Mouse (Mus musculus) c-Kit-positive CD71-positive TER-119-negative erythroid progenitor cells, embryonic 14.5 days (primary cell): ENCODE data around the gene Hgf.

Experiments used
- DNase-seq: peaks from one replicate; pipeline ENCODE4 v3.0.0-alpha.2; 2013; ENCODE audit warnings: low read depth

Gene Hgf

DNA sequence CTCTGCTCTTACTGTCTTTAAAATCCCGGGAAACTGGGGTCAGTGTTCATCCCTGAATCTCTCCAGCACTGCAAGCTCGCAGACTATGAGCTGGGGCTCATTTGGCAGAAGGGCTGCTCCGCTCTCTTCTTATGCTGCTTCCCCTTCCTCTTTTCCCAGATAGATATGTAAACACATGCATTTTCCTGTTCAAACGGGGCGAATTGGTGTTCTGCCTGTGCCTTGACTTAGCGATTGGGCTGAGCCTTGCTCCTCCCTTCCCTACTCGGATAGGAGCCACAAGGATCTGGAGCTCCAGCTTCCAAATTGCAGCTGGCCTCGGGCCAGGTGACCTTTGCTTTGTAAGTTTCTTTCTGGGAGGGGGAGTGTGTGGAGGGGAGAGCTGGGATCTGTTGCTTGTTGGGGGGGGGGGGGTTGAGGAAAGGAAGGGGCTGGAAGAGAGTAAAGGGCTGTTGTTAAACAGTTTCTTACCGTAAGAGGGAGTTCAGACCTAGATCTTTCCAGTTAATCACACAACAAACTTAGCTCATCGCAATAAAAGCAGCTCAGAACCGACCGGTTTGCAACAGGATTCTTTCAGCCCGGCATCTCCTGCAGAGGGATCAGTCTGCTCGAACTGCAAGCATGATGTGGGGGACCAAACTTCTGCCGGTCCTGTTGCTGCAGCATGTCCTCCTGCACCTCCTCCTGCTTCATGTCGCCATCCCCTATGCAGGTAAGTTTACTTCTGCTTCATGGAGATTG, at the start of gene Hgf:
Gene Hgf, plus strand, starts transcription at position 192 of the 744 bp plus-strand sequence.
- no peak for DNase-seq

DNA sequence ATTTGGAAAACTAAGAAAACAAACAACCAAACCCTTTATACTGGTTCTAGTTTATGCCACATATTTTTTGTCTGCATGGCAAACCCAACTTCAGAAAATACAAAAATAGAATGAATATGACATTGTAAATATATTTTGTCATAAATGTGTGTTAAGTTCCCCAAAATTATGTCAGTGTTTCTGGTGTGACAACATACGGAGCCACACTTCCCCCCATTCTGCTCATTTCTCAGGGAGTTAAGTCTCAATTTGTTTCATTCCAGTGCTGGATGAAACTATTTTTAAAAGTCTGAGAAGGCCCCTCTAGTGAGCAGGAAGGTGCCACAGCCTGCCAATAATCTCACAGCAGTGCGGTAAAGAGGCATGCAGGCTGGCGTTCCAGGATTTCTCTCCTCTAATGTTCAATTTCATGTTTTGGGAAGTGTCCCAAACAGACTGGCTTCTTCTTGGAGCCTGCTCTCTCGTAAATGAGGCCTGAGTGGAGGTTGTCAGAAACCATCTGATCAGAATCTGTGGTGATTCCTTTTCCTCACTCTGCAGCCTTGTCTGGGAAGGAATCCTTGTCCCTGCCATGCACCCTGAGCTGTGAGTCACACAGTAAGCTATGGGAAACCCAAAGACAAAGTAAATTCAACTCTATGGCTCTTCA, 46.5 kb upstream of the Hgf start:
- no peak for DNase-seq

DNA sequence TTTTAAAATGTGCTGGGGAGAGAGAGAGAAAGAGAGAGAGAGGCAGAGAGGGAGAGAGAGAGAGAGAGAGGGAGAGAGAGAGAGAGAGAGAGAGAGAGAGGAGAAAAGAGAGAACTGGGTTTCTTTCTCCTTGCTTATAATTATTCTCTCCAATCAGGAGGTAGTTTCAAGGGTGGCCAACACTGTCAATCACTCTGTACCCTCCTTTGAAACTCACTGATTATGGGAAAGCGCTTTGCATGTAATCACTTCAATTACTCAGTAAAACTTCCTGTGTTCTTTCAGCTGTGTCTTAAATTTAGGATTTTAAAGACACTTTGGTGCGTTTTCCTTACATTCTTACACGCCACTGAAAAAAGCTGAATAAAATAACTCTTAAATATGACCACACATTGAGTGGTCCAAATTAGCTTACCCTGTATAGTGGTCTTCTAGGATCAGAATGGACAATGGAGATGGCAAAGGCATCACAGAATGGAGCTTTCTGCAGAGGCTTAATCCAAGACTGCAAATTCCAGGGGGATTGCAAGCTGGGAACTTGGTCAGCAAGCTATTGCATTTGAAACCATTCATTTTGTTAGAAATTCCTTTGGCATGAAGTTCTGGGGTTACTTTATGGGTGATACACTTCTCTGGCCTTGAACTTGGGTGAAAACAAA, 21.5 kb upstream of the Hgf start:
- no peak for DNase-seq

DNA sequence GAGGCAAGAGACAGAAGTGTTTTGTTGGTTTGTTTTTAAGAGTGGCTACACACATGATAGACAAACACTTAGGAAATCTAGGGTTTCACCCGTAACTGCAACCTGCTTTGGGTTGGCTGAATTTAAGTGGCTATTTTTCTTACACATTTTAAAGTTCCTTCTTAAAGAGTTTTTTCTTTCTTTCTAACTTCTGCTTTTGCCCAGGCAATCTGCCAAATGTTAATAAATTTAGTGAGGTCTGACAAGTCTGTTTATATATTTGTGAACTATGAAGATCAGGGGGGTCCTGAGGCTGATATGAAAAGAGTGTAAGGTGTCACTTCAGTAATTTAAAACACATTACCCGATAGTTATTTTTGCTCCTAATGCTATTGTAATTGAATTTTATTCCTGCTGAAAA, 15.2 kb upstream of the Hgf start:
- no peak for DNase-seq

DNA sequence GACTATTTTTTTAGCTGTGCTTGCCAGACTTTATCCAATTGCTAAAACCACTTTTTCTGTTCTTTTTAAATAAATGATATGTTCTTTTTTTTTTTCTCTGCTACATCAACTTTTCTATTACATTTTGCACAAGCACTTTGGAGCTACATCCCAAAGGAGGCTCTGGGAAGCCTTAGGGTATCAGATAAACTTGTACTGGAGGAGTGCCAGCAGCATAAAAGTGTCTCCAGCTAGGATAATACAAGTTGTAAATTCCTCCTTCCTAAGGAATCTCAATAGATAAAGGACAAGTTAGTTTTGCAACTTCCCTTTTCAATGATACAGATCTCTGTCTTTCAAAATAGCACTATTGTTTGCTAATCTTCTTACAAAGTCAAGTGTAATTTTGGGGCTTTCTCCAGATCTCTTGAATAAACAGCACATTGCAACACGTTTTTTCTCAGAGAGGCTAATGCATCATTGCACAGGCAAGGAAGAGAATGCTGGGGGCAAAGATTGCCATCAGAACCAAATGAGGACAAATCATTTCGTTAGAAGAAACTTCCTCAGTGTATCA, 11.7 kb upstream of the Hgf start:
- no peak for DNase-seq

DNA sequence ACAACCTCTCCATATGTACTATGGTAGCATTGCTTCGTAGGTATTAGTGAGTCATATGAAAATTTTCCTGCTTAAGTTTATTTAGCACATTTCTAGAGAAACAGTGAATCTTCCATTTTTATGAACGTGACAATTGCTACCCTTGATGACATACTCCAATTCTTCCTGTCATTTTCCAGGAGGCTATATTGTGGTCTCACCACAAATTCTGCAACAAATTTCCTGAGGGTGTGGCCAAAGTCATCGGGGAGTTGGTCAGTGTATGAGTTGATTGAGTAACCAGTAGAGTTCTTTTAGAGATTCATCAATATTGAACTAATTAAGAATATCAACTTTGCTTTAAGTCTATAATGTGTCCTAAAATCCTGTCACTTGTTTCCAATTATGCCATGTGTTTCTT, 5.8 kb upstream of the Hgf start:
- no peak for DNase-seq

DNA sequence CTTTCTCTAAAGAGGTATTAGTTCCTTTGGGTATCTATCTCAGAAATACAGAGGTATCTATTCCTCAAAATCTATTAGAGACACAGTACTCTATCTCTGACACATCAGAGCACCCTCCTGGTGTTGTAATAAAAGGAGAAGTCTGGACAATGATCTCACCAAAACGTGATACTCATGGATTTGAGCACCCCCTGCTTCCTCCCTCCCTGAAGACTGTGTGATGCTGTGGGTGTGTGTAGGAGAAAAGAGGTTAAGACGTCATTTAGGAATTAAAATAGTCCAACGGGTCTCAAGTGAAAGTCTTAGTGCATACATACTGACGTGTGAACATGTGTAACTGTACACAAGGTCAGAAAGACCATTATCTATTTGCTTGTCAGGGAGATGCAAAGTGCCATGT, 648 bp upstream of the Hgf start:
- no peak for DNase-seq

DNA sequence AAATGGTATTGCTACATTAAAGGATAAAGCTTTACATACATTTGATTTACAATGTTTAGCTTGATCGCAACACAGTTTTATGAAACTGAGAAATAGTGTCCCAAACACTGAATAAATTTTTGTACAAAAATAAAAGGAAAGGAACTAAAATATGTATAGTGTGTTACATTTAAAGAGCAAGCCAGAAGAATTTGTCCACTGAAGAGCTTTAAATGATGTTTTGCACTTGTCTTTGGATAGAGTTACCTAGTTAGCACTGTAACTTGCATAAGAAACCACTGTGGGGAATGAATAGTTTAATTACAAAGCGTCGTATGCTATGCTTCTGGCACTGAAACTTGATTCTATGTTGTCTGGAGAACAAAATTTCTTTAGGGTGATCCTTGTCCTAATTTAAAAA, 7.0 kb downstream of the Hgf start:
- DNase-seq = no peak

DNA sequence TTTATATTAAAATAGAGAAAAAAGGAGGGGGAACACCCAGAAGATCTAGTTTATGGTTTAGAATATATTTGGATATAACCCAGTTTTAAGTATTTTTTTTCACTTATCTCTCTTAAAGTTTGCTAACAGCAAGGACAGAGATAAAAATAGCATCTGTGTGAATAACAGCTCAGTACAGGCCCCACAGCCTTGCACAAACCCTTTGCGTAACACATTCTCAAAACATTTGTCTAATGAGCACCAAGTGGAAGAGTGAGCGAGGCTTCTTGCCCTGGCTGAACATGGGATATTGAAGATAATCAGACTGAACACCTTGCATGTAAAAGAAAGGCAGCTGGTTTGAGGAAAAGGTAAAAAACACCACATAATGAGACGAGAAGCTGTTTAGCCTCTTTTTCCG, 15.7 kb downstream of the Hgf start:
- DNase-seq = no peak

DNA sequence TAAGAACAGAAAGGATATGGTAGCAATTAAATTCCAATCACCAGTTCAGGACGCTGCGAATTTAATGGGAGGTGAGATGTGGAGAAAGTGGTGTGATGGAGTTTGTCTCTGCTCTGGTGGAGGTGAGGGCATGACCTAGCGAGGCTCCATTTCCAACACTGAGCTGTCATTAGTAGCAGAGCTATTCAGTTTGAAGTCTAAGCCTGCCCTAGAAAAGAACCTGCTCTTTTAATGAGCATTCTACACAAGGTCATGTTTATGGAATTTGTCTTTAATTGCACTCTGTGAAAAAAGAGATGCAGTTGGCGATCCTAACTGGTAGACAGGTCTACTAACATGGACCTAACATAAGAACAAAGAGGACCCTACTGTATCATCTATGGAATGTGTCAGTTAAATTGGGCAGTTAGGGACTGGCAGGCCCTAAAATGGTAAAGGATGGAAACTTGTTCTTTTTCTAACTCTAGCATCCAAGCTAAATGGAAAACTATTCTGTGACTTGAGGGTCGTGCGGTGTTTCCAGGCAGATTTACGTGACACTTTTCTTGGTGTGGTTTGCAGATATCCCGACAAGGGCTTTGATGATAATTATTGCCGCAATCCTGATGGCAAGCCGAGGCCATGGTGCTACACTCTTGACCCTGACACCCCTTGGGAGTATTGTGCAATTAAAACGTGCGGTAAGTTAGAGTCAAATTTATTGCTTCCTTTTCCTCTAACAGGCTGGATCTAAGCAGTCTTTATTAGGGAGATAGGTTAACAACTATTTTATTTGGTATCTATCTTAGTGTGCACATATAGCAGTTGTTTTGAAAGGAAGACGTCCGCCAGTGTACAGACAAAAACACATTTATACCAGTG, 24.8 kb downstream of the Hgf start:
- no peak for DNase-seq

DNA sequence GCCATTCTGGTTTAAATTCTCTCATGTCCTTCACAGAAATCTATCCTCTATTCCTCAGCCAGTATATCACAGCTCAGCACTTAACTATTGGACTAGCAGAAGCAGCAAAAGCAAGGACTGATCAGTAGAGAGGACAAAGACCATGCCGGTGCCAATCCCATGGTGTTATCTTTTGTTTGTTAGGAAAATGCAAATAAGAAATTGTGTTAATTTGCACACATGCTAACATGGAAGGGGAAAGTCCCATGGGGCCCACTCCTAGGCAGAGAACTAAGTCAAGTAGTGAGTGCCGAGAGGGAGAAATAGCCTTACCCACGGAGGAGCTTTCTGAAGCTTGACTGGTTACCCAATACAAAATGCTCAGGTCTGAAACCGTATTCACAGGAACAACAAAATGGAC, 42.4 kb downstream of the Hgf start:
- no peak for DNase-seq

DNA sequence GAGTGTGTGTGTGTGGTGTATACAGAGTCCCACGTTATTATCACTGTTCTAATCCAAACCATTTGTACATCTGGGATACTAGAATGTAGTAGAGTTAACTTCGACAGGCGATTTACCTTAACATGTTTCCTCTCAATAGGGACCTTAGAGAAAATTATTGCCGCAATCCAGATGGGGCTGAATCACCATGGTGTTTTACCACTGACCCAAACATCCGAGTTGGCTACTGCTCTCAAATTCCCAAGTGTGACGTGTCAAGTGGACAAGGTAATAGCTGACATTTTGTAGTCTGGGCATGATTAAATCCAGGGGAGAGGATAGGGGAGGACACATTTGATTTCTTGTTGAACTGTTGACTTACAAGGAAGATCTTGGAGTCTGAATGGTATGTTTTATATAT, 44.7 kb downstream of the Hgf start:
- DNase-seq = no peak

DNA sequence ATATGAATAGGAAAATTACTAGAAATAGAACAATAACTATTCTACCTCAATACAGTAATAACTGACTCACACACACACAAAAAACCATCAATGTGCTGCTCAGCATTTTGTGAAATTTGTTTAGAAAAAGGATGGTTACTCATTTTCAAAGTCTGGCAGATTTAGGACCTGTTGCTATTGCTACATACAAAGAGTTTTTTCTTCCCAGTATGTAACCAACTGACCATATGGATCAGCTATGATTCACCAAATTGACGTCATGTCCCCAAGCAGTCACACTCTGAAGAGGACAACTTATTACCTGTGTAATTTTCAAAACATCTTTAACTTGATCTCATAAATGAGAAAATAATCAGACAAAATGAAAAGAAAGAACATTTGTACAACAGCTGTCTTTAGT, 48.2 kb downstream of the Hgf start:
- no peak for DNase-seq

DNA sequence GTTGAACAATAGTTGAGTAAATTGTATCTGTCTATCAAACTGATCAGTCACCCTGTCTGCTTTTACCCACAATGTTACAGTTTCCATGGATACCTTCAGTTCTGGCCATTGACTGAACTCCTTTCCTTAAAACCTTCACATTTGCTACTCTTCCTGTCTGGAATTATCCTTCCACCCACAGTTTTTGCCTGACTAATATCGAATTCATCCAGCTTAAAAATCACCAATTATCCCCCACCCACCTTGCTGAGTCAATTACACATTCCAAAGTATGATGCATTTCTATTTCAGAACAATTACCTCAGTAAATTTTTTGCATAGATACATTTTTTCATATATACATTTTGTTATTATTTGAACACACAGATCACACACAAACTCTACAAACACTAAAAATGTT, 79.7 kb downstream of the Hgf start:
- DNase-seq = no peak

DNA sequence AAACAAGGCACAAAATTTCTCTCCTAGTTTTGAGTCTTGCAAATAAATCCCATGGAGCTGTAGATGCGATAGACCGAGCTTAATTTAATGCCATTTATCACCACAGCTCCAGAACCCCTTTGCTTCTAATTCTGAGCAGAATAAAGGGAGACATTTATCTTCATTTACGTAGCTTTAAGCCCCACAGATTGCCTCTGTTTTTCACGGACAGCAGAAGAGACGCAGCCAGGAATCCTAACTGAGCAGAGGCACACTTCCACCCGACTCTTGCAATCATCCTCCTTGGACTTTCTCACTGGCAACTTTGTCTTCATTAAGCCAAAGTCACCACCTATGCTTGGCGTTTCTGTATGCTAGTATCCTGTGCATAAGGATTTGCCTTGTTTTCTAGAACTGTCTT, 93.1 kb downstream of the Hgf start:
- no peak for DNase-seq

DNA sequence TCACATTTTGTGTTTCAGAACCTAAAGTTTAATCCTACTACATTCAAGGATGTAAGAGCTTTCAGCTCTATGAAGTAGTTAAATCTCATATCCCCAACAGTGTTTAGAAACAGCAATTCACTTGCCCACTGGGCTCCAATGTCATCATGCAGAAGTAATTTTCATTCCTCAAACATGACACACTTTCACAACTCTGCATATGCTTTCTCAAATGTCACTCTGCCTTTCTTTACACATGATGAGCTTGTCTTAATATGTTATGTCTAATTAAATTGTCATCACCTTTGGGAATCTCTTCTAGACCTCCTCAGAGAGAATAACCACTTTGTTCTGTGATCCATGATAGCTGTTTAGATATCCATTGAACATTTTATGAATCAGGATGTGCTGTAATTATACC, 94.4 kb downstream of the Hgf start:
- no peak for DNase-seq

DNA sequence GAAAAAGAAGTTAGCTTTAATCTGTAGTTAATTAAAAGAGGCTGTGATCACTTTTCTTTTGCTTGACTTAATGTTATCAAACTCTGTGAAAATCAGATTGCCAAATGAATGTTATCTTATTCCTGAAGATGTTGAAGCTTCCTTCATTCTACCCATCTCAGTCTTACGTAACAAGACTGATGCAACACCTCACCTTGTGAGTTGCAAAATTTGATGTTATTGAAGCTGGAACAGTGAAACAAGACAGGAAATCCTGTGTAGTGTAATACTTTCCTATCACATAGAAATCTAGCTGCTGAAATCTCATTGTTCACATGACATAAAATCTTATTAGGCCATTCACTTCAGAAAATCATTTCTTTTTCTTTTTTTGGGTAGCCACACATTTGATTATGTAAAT, 96.9 kb downstream of the Hgf start:
- DNase-seq = no peak

DNA sequence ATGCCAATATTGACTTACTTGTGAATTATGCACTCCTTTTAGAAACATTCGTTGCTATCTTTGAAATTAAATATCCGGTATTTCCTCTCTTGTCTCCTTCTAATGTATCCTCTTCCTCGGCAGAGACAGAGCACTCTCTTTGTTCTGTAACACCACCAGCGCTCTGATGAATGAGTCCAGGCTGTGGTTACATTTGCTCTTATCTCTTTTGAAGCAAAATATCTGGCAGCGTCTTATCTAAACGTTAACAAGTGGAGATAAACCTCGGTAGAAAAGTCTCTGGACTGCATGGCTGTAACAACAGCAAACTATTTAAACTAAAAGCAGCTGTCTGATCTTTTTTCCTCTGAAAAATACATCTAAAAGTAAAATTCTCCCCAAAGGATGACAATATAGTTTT, 100.7 kb downstream of the Hgf start:
- no peak for DNase-seq
